Mouse (Mus musculus): ENCODE data around the gene Ccr3.

DNA sequence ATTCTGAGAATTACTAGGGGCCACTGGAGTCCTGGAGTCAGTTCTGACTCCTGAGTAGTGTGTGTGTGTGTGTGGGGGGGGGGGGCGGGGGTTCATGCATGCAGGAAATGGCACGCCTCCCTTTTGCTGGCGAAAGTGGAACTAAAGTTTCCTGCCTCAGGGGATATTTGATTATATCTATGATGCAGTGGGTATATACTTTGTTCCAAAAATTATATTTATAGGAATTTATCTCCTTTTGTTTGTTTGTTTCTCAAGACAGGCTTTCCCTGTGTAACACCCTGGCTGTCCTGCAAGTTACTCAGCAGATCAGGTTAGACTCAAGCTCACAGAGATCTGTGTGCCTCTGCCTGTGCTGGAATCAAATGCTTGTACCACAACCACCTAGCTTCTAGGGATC, 32.1 kb upstream of the Ccr3 start:
- no peak for TF ChIP-seq CTCF (conservative IDR thresholded peaks at IDR 0.05; ENCODE audit: low read length)
- no peak for TF ChIP-seq NANOG (IDR thresholded peaks at IDR 0.05; ENCODE audit: borderline replicate concordance, low read length)

Measured in E14TG2a.4 (cell line).